Mouse (Mus musculus): Measurements from ENCODE around the gene Cpb2. TPM values are rescaled to one million over a fixed set of nuclear protein-coding genes. Genes with fewer than 3 reads are reported as not detected.

Gene Cpb2
- 0.15 and 0.87 TPM in 2 replicates for polyA plus RNA-seq (2016; fragmentation: Nextera tagmentation; extraction: Ambion mirVana)

GRCm38 (mm10) chr14:75242087-75242486 is at the start of gene Cpb2:
Cpb2 (plus strand) TSS chr14:75242287.
- Histone ChIP-seq H3K27ac (ENCODE audit: poor library complexity, severe bottlenecking) (no peak within 1 kb of the TSS), H3K4me3 (no peak within 1 kb of the TSS), H3K27me3 (replicated peaks) (no peaks in the 10 kb centered on the region), H3K4me2 (no peak within 1 kb of the TSS), H3K4me1 (replicated peaks) (no peaks in the 10 kb centered on the region), H3K36me3 (no peaks in the 10 kb centered on the region), H3K9me3 (replicated peaks) (no peaks in the 10 kb centered on the region), H3K9ac (no peak within 1 kb of the TSS)
- WGBS = 80% methylated on average over 5 of the region's 5 CpGs
- no peak for ATAC-seq (ENCODE audit: insufficient number of reproducible peaks, low FRiP score)

DNA sequence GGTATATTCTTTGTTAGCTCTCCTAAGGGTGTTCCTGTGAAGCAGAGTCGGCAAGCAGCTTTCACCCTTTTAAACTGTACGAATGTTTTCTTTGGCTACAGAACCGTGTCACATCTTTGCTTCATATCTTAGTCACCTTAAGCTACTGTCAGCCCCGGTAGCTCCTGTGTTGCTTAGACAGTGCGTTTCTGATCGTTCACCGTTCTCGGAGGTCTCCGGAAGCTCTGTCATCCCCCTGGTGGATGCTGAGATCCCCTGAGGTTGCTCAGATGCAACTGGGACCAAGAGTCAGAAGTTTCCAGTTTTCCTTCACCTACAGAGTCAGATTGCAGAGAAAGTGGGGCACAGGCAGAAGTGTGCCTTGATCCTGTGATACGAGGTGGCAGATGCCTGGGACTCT is 49.7 kb upstream of the Cpb2 start:
- ATAC-seq (ENCODE audit: insufficient number of reproducible peaks, low FRiP score) = no peak
- Histone ChIP-seq H3K9me3 (replicated peaks) (no peaks in the 10 kb centered on the region), H3K27me3 (replicated peaks) (no peaks in the 10 kb centered on the region), H3K4me3 (no peak overlapping the region), H3K27ac (ENCODE audit: poor library complexity, severe bottlenecking) (no peak overlapping the region), H3K4me2 (no peak overlapping the region), H3K9ac (no peak overlapping the region), H3K4me1 (replicated peaks) (peaks cover 5% of the 10 kb centered on the region), H3K36me3 (no peaks in the 10 kb centered on the region)
- 74% methylated on average over 10 of the region's 10 CpGs for WGBS

DNA sequence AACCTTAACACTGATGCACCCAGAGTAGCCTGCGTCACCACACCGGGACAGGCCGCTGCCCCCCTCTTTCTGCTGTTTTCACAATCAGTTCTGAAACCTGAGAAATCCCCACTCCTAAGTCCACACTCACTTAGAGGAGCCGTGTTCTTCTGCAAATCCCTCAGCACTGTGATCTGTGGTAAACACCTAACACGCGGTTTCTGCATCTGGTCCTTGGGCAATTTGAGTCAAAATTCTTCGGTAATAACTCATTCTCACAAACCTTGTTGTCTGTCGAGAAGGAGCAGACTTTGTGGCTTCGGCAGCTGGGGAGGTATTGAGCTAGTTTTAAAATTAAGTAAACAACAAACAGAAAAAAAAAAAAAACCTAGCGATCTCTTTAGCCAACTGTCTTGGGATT is 49.2 kb upstream of the Cpb2 start:
- Histone ChIP-seq H3K4me1 (replicated peaks) (peaks cover 9% of the 10 kb centered on the region), H3K4me2 (no peak overlapping the region), H3K36me3 (no peaks in the 10 kb centered on the region), H3K9ac (no peak overlapping the region), H3K27ac (ENCODE audit: poor library complexity, severe bottlenecking) (no peak overlapping the region), H3K4me3 (no peak overlapping the region), H3K27me3 (replicated peaks) (no peaks in the 10 kb centered on the region), H3K9me3 (replicated peaks) (no peaks in the 10 kb centered on the region)
- 84% methylated on average over 10 of the region's 10 CpGs for WGBS
- ATAC-seq (ENCODE audit: insufficient number of reproducible peaks, low FRiP score) = no peak

- Histone ChIP-seq H3K4me1 (replicated peaks) (peaks cover 9% of the 10 kb centered on the region), H3K9ac (no peak overlapping the region), H3K9me3 (replicated peaks) (no peaks in the 10 kb centered on the region), H3K36me3 (peaks cover 9% of the 10 kb centered on the region; the same call in 1 of the 2 replicates), H3K4me2 (no peak overlapping the region), H3K27me3 (replicated peaks) (no peaks in the 10 kb centered on the region), H3K4me3 (no peak overlapping the region), H3K27ac (ENCODE audit: poor library complexity, severe bottlenecking) (no peak overlapping the region)
- ATAC-seq (ENCODE audit: insufficient number of reproducible peaks, low FRiP score) = no peak
- 88% methylated on average over 5 of the region's 5 CpGs for WGBS
Measured at GRCm38 (mm10) chr14:75195530-75195929, 46.6 kb upstream of the Cpb2 start.

- Histone ChIP-seq H3K4me1 (replicated peaks) (peaks cover 9% of the 10 kb centered on the region), H3K4me3 (no peak overlapping the region), H3K27ac (ENCODE audit: poor library complexity, severe bottlenecking) (no peak overlapping the region), H3K36me3 (peaks cover 15% of the 10 kb centered on the region; the same call in 1 of the 2 replicates), H3K4me2 (no peak overlapping the region), H3K9me3 (replicated peaks) (peaks cover 7% of the 10 kb centered on the region), H3K9ac (no peak overlapping the region), H3K27me3 (replicated peaks) (no peaks in the 10 kb centered on the region)
- ATAC-seq (ENCODE audit: insufficient number of reproducible peaks, low FRiP score) = no peak
- WGBS = 40% methylated on average over 5 of the region's 5 CpGs
Measured at GRCm38 (mm10) chr14:75197027-75197426, 45.1 kb upstream of the Cpb2 start.

DNA sequence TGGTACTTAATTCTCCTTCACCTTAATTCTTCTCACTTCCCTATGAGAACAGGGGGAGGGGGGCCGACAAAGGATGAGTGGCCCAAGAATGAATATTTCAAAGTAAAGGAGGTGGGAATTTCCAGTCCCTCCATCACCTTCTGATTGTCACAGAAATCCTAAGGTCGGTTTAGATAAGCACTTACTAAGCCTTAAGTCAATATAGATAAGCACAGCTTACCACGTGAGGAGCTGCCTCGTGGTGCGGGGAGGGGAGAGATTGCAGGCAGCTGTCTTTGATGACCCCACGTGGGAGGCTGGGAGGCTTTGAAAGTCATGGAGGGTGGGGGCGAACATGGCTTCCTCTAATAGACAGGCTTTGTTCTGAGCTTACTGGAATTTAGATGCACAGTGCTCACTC is 44.4 kb upstream of the Cpb2 start:
- Histone ChIP-seq H3K9me3 (replicated peaks) (peaks cover 7% of the 10 kb centered on the region), H3K36me3 (peaks cover 15% of the 10 kb centered on the region; the same call in 1 of the 2 replicates), H3K4me2 (no peak overlapping the region), H3K9ac (no peak overlapping the region), H3K27ac (ENCODE audit: poor library complexity, severe bottlenecking) (no peak overlapping the region), H3K4me1 (replicated peaks) (peaks cover 9% of the 10 kb centered on the region), H3K27me3 (replicated peaks) (no peaks in the 10 kb centered on the region), H3K4me3 (no peak overlapping the region)
- WGBS = 16% methylated on average over 7 of the region's 7 CpGs
- ATAC-seq (ENCODE audit: insufficient number of reproducible peaks, low FRiP score) = peak; percentile 39; the same call in 1 of the 2 replicates

GRCm38 (mm10) chr14:75205363-75206051 is 36.6 kb upstream of the Cpb2 start:
- 76% methylated on average over 6 of the region's 6 CpGs for WGBS
- peaks cover 9% of the 10 kb centered on the region; the same call in 1 of the 2 replicates for H3K36me3 ChIP-seq
- no peak overlapping the region for H3K27ac ChIP-seq (ENCODE audit: poor library complexity, severe bottlenecking)
- H3K4me1 ChIP-seq (replicated peaks) = no peaks in the 10 kb centered on the region
- no peak overlapping the region for H3K9ac ChIP-seq
- peaks cover 7% of the 10 kb centered on the region for H3K9me3 ChIP-seq (replicated peaks)
- H3K4me3 ChIP-seq = no peak overlapping the region
- no peak overlapping the region for H3K4me2 ChIP-seq
- no peak for ATAC-seq (ENCODE audit: insufficient number of reproducible peaks, low FRiP score)
- H3K27me3 ChIP-seq (replicated peaks) = no peaks in the 10 kb centered on the region

DNA sequence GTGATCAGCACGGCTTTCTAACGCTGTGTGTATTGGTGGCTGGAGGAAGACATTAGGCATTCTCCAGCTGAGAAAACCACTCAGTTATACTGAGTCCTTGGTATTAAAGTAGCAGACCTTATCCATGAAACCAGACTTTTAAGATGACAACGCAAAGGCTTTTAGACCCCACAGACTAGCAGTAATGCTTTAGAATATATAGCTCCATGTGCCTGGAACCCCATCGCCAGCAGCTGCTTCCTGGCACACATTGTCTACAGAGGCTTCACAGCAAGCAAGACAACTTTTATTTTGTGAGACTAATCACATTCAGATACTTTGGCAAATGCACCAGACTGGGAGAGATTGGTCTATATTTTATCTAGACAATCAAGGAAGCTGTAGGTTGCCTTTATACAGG is 35.8 kb upstream of the Cpb2 start:
- Histone ChIP-seq H3K27ac (ENCODE audit: poor library complexity, severe bottlenecking) (no peak overlapping the region), H3K4me1 (replicated peaks) (no peaks in the 10 kb centered on the region), H3K4me2 (no peak overlapping the region), H3K9ac (no peak overlapping the region), H3K4me3 (no peak overlapping the region), H3K36me3 (peaks cover 10% of the 10 kb centered on the region; the same call in 1 of the 2 replicates), H3K27me3 (replicated peaks) (no peaks in the 10 kb centered on the region), H3K9me3 (replicated peaks) (peaks cover 5% of the 10 kb centered on the region)
- ATAC-seq (ENCODE audit: insufficient number of reproducible peaks, low FRiP score) = no peak
- WGBS = 92% methylated on average over 4 of the region's 4 CpGs

DNA sequence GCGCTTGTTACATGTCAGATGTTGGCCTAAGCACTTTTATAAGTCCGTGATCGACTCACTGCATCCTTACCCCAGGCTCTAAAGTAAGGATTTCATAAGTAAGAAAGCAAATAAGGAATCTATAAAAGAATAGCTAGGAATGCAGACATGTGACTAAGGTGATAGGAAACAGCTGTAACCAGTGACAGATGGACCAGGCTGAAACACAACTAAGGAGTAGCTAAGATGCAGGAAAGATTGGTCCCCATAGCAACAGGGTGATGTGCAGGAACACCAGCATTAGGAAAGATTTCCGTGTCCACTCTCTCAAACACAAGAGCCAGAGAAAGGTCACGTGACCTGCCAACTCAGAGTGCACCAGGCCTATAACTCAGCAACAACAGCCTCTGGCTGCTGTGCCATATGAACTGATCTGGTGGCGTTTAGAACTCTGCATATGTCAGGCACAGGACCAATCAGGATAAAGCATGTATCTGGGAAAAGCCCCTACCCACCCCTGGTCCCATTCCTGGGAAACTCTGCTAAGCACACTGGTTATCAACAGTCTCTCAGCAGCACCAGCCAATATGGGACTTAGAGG is 33.4 kb upstream of the Cpb2 start:
- WGBS = 80% methylated on average over 6 of the region's 6 CpGs

DNA sequence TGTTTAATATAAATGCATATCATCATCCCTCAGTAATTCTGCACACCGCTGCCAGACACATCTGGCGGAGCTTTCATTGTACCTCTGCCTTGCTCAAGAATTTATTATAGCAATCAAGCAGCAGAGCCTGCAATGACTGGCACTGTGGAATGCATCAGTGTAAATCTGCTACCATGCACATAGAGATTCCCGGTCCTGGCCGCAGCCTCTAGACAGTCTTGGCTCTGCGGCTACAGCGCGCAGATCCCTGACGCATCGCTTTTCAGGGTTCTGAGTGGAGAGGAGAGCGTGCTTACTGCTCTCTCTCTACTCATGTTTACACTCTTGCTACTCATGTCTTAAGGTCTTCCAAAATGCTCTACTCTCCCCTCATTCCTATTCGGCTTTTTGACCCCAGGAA is 28.3 kb upstream of the Cpb2 start:
- no peaks in the 10 kb centered on the region for H3K27me3 ChIP-seq (replicated peaks)
- ATAC-seq (ENCODE audit: insufficient number of reproducible peaks, low FRiP score) = no peak
- H3K9ac ChIP-seq = no peak overlapping the region
- H3K4me3 ChIP-seq = no peak overlapping the region
- 0 out of 2 replicates have a peak, but pooled peaks cover 4% of the 10 kb centered on the region for H3K36me3 ChIP-seq
- no peak overlapping the region for H3K27ac ChIP-seq (ENCODE audit: poor library complexity, severe bottlenecking)
- no peak overlapping the region for H3K4me2 ChIP-seq
- no peaks in the 10 kb centered on the region for H3K9me3 ChIP-seq (replicated peaks)
- no peaks in the 10 kb centered on the region for H3K4me1 ChIP-seq (replicated peaks)
- WGBS = 89% methylated on average over 11 of the region's 11 CpGs

More for the DNA sequence above, 33.4 kb upstream of the Cpb2 start:
- H3K27ac ChIP-seq (ENCODE audit: poor library complexity, severe bottlenecking) = no peak overlapping the region
- H3K4me2 ChIP-seq = no peak overlapping the region
- H3K4me3 ChIP-seq = no peak overlapping the region
- no peaks in the 10 kb centered on the region for H3K4me1 ChIP-seq (replicated peaks)
- H3K27me3 ChIP-seq (replicated peaks) = no peaks in the 10 kb centered on the region
- ATAC-seq (ENCODE audit: insufficient number of reproducible peaks, low FRiP score) = no peak
- no peaks in the 10 kb centered on the region for H3K9me3 ChIP-seq (replicated peaks)
- 0 out of 2 replicates have a peak, but pooled peaks cover 4% of the 10 kb centered on the region for H3K36me3 ChIP-seq
- no peak overlapping the region for H3K9ac ChIP-seq

DNA sequence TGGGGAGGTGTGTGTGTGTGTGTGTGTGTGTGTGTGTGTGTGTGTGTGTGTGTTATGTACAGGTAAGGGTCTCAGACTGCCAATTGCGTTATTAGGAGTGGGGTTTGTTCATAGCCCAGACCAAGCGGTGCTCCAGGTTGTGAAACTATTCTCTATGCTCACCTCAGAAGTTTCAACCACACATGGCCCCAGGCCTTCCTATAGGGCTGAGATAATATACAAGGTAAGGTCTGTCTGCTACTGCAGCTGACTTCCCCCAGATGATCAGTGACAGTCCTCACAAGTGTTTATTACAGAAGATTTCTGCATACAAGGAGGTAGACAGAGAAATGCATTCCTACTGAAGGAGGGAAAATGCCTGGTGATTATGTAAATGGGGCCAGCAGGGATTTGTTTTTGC is 23.2 kb upstream of the Cpb2 start:
- ATAC-seq (ENCODE audit: insufficient number of reproducible peaks, low FRiP score) = no peak
- Histone ChIP-seq H3K27ac (ENCODE audit: poor library complexity, severe bottlenecking) (no peak overlapping the region), H3K9ac (no peak overlapping the region), H3K9me3 (replicated peaks) (no peaks in the 10 kb centered on the region), H3K4me2 (no peak overlapping the region), H3K36me3 (no peaks in the 10 kb centered on the region), H3K4me1 (replicated peaks) (no peaks in the 10 kb centered on the region), H3K4me3 (no peak overlapping the region), H3K27me3 (replicated peaks) (no peaks in the 10 kb centered on the region)
- 91% methylated on average over 2 of the region's 2 CpGs for WGBS
